Mouse (Mus musculus) cerebellum, adult 8-10 months (tissue): ENCODE data around the gene Psg16.

Experiments
- DNase-seq: peaks from one replicate; pipeline ENCODE4 v3.0.0; 2022

Psg16 gene

GRCm38 (mm10) chr7:17149931-17150330 lies 76.1 kb downstream of the Psg16 start, which contains the start of gene Ceacam3:
TSS of gene Ceacam3 (plus strand) at chr7:17150282.
- no peak for DNase-seq

DNA sequence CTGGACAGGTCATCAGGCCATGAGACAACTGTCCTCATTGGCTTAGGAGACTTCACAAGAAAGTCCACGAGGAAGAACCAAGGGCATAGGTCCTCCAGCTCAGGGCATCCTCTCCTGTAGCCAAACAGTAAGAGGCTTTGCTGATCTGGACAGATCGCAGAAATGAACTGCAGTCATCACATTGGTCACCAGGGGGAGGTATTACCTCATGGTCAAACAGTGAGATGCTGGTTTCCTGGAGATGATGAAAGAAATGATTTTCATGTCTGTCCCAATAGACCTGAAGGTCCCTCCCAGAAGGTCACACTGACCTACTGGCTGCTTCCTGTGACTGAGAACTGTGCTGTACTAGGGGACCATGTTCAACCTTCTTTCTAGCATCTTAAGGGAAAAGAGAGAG lies 81.8 kb downstream of the Psg16 start:
- peak; percentile 82 for DNase-seq

GRCm38 (mm10) chr7:17156885-17157677 lies 83.2 kb downstream of the Psg16 start:
- DNase-seq = no peak

- DNase-seq = peak; percentile 22
These were observed 85.2 kb downstream of the Psg16 start for GRCm38 (mm10) chr7:17159011-17159410.

DNA sequence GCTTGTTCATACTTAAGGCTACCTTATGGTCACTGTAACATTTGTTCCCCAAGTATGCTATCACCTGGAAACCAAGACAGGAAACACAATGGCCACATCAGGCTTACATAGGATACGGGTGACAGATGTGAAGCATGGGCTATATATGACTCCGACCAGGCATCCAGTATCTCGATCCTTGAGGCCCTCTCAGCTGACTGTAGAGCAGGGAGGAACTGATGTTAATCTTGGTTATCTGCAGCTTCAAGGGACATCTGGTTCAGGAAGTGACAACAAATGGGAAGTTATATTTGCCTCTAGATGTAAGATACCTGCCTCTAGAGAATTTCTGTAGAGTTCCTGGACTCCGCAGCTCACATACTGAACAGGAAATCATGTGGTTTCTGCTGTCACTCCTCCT lies 98.0 kb downstream of the Psg16 start:
- no peak for DNase-seq
